Mouse (Mus musculus): ENCODE measurements at regions not wholly inside any gene's neighbourhood (a gene's known extent, or its start where the extent isn't known, plus 50 kb on each side); places are given as distances from the start of the nearest gene placed in this dataset.

- TF ChIP-seq CTCF (IDR thresholded peaks at IDR 0.05; ENCODE audit: low read depth, low read length) (no peak), POLR2A (IDR thresholded peaks at IDR 0.05; ENCODE audit: insufficient read depth, low read length) (no peak), EP300 (IDR thresholded peaks at IDR 0.05; ENCODE audit: insufficient read depth, low read depth, low read length) (no peak)
Measured at GRCm38 (mm10) chr10:62034291-62034690, 55.4 kb upstream of the Col13a1 start.

Data from ES-Bruce4 (cell line).